Mouse (Mus musculus) MEL (cell line): ENCODE measurements around the gene Ptger3. TPM values are rescaled to one million over a fixed set of nuclear protein-coding genes. Genes with fewer than 3 reads are reported as not detected.

Experiments used
- DNase-seq: peaks from one replicate; pipeline ENCODE4 v3.0.0; 2011; ENCODE audit warnings: low read depth, low spot score
- H3K27ac ChIP-seq: 2 replicates; pipeline ENCODE4 v1.5.1; 2012; ENCODE audit warnings: low read depth, mild to moderate bottlenecking, control low read depth, low read length, moderate library complexity; ENCODE audit not compliant: control insufficient read depth
- H3K27me3 ChIP-seq, 2 experiments: fragments of 150-350 bp in 1 of 2; sonication (generic) in 1 of 2; 2 replicates each; pipeline ENCODE4 v1.6.1; 2012; ENCODE audit warnings: low read length in 2 of 2, mild to moderate bottlenecking in 2 of 2, improper control_type of control experiment in 1 of 2, moderate library complexity in 1 of 2; ENCODE audit not compliant: insufficient read depth in 2 of 2, control insufficient read depth in 1 of 2
- H3K36me3 ChIP-seq, 2 experiments: 2 replicates each; pipeline ENCODE4 v1.6.1; 2012 to 2014; ENCODE audit warnings: low read length in 2 of 2, improper control_type of control experiment in 1 of 2, inconsistent platforms in 1 of 2, mild to moderate bottlenecking in 1 of 2; ENCODE audit not compliant: insufficient read depth in 2 of 2, control insufficient read depth in 1 of 2
- H3K4me1 ChIP-seq, 2 experiments: fragments of 150-350 bp in 1 of 2; sonication (generic) in 1 of 2; 2 replicates each; pipeline ENCODE4 v1.6.1; 2012; ENCODE audit warnings: low read length in 2 of 2, improper control_type of control experiment in 1 of 2, mild to moderate bottlenecking in 1 of 2; ENCODE audit not compliant: insufficient read depth in 2 of 2, control insufficient read depth in 1 of 2
- H3K4me3 ChIP-seq, 2 experiments: fragments of 150-350 bp in 1 of 2; sonication (generic) in 1 of 2; 2 replicates each; pipeline ENCODE4 v1.5.1; 2012; ENCODE audit warnings: low read depth in 2 of 2, low read length in 2 of 2, mild to moderate bottlenecking in 2 of 2, moderate library complexity in 2 of 2, control low read depth in 1 of 2, improper control_type of control experiment in 1 of 2; ENCODE audit not compliant: control insufficient read depth in 1 of 2, insufficient read depth in 1 of 2
- H3K79me2 ChIP-seq: 2 replicates; pipeline ENCODE4 v1.6.1; 2012; ENCODE audit warnings: mild to moderate bottlenecking, low read length, moderate library complexity; ENCODE audit not compliant: control insufficient read depth, poor library complexity, insufficient read depth
- H3K9ac ChIP-seq: 2 replicates; pipeline ENCODE4 v1.6.1; 2012; ENCODE audit warnings: low read depth, mild to moderate bottlenecking, control low read depth, low read length, moderate library complexity; ENCODE audit not compliant: control insufficient read depth, poor library complexity, severe bottlenecking
- H3K9me3 ChIP-seq: fragments of 150-350 bp; sonication (generic); replicated peaks from 2 replicates; pipeline ENCODE4 v1.6.1; 2012; ENCODE audit warnings: mild to moderate bottlenecking, low read length, improper control_type of control experiment, moderate library complexity; ENCODE audit not compliant: insufficient read depth
- BHLHE40 ChIP-seq: IDR thresholded peaks from 2 replicates; pipeline ENCODE4 v1.6.1; 2012; ENCODE audit warnings: low read depth, mild to moderate bottlenecking, inconsistent platforms, low read length, improper control_type of control experiment, borderline replicate concordance
- CHD1 ChIP-seq: IDR thresholded peaks from 2 replicates; pipeline ENCODE4 v1.6.1; 2012; ENCODE audit warnings: low read depth, mild to moderate bottlenecking, inconsistent platforms, low read length, improper control_type of control experiment
- CHD2 ChIP-seq: IDR thresholded peaks from 2 replicates; pipeline ENCODE4 v1.6.1; 2011; ENCODE audit warnings: low read length, improper control_type of control experiment
- CTCF ChIP-seq, 3 experiments: IDR thresholded peaks in 2 of 3; conservative IDR thresholded peaks in 1 of 3; 2 replicates each; pipeline ENCODE4 v1.5.1; 2011 to 2012; ENCODE audit warnings: low read length in 3 of 3, low read depth in 2 of 3, mild to moderate bottlenecking in 2 of 3, improper control_type of control experiment in 1 of 3, inconsistent platforms in 1 of 3, mixed read lengths in 1 of 3, moderate library complexity in 1 of 3; ENCODE audit not compliant: control insufficient read depth in 1 of 3, insufficient read depth in 1 of 3, poor library complexity in 1 of 3, severe bottlenecking in 1 of 3
- E2F4 ChIP-seq: IDR thresholded peaks from 2 replicates; pipeline ENCODE4 v1.6.1; 2011; ENCODE audit warnings: low read depth, low read length, improper control_type of control experiment, borderline replicate concordance
- EP300 ChIP-seq, 2 experiments: IDR thresholded peaks; 2 replicates each; pipeline ENCODE4 v1.6.1; 2011; ENCODE audit warnings: improper control_type of control experiment in 2 of 2, low read length in 2 of 2, low read depth in 1 of 2, mild to moderate bottlenecking in 1 of 2
- GABPA ChIP-seq: IDR thresholded peaks from 2 replicates; pipeline ENCODE4 v1.6.1; 2012; ENCODE audit warnings: low read depth, mild to moderate bottlenecking, inconsistent platforms, low read length, improper control_type of control experiment, moderate library complexity
- HCFC1 ChIP-seq: IDR thresholded peaks from 2 replicates; pipeline ENCODE4 v1.6.1; 2012; ENCODE audit warnings: low read depth, mild to moderate bottlenecking, inconsistent platforms, low read length, improper control_type of control experiment, moderate library complexity
- JUND ChIP-seq: IDR thresholded peaks from 2 replicates; pipeline ENCODE4 v1.6.1; 2011; ENCODE audit warnings: low read depth, mild to moderate bottlenecking, improper control_type of control experiment, low read length
- MAFK ChIP-seq: IDR thresholded peaks from 2 replicates; pipeline ENCODE4 v1.6.1; 2011; ENCODE audit warnings: low read depth, mild to moderate bottlenecking, low read length, improper control_type of control experiment, borderline replicate concordance
- MXI1 ChIP-seq: IDR thresholded peaks from 2 replicates; pipeline ENCODE4 v1.6.1; 2011; ENCODE audit warnings: mild to moderate bottlenecking, low read depth, low read length, improper control_type of control experiment
- NELFE ChIP-seq: IDR thresholded peaks from 2 replicates; pipeline ENCODE4 v1.6.1; 2011; ENCODE audit warnings: low read depth, low read length, improper control_type of control experiment
- POLR2AphosphoS5 ChIP-seq: IDR thresholded peaks from 2 replicates; pipeline ENCODE4 v1.6.1; 2012; ENCODE audit warnings: low read depth, borderline replicate concordance, mild to moderate bottlenecking, inconsistent platforms, low read length, moderate library complexity, mixed read lengths
- RAD21 ChIP-seq: IDR thresholded peaks from 2 replicates; pipeline ENCODE4 v1.6.1; 2011; ENCODE audit warnings: mild to moderate bottlenecking, low read depth, low read length, improper control_type of control experiment
- RCOR1 ChIP-seq: IDR thresholded peaks from 2 replicates; pipeline ENCODE4 v1.6.1; 2012; ENCODE audit warnings: low read depth, mild to moderate bottlenecking, inconsistent platforms, low read length, improper control_type of control experiment
- SIN3A ChIP-seq: IDR thresholded peaks from 2 replicates; pipeline ENCODE4 v1.6.1; 2012; ENCODE audit warnings: low read length, improper control_type of control experiment, inconsistent platforms
- SMC3 ChIP-seq: IDR thresholded peaks from 2 replicates; pipeline ENCODE4 v1.6.1; 2011; ENCODE audit warnings: low read depth, low read length, improper control_type of control experiment
- TAL1 ChIP-seq: IDR thresholded peaks from 2 replicates; pipeline ENCODE4 v1.6.1; 2012; ENCODE audit warnings: mild to moderate bottlenecking, inconsistent platforms, low read length, moderate library complexity, mixed read lengths
- TCF12 ChIP-seq: IDR thresholded peaks from 2 replicates; pipeline ENCODE4 v1.6.1; 2014; ENCODE audit warnings: low read depth, mild to moderate bottlenecking, inconsistent platforms, low read length, improper control_type of control experiment, moderate library complexity
- USF2 ChIP-seq, 2 experiments: IDR thresholded peaks; 2 replicates each; pipeline ENCODE4 v1.6.1; 2011 to 2012; ENCODE audit warnings: improper control_type of control experiment in 2 of 2, low read length in 2 of 2, borderline replicate concordance in 1 of 2, inconsistent platforms in 1 of 2, low read depth in 1 of 2, mild to moderate bottlenecking in 1 of 2; ENCODE audit not compliant: insufficient read depth in 1 of 2
- ZC3H11A ChIP-seq: IDR thresholded peaks from 2 replicates; pipeline ENCODE4 v1.6.1; 2012; ENCODE audit warnings: low read depth, mild to moderate bottlenecking, inconsistent platforms, low read length, improper control_type of control experiment
- ZKSCAN1 ChIP-seq: IDR thresholded peaks from 2 replicates; pipeline ENCODE4 v1.6.1; 2012; ENCODE audit warnings: low read depth, mild to moderate bottlenecking, inconsistent platforms, low read length, improper control_type of control experiment, moderate library complexity
- ZMIZ1 ChIP-seq: IDR thresholded peaks from 2 replicates; pipeline ENCODE4 v1.6.1; 2012; ENCODE audit warnings: low read depth, mild to moderate bottlenecking, inconsistent platforms, low read length, improper control_type of control experiment, moderate library complexity
- polyA plus RNA-seq, 2 experiments: library from polyadenylated mRNA; stranded (reverse) in 1 of 2; unstranded in 1 of 2; fragments of >175 nt in 1 of 2; fragments of >200 nt in 1 of 2; gene quantifications; 2 replicates each; pipeline versions ENCODE4 v1.2.1 to v1.2.4; 2012; ENCODE audit warnings: low replicate concordance in 2 of 2, low read depth in 1 of 2; ENCODE audit not compliant: insufficient read length in 2 of 2, insufficient read depth in 1 of 2, missing spikeins in 1 of 2
- total RNA-seq: library from RNA; depleted of rRNA; stranded (reverse); fragments of 300-350 nt; gene quantifications from 2 replicates; pipeline ENCODE4 v1.2.3, GENCODE M21; 2012

Gene Ptger3
- total and polyA plus RNA-seq, 3 experiments: 6.8 to 7.0 TPM; not detected in 1

DNA sequence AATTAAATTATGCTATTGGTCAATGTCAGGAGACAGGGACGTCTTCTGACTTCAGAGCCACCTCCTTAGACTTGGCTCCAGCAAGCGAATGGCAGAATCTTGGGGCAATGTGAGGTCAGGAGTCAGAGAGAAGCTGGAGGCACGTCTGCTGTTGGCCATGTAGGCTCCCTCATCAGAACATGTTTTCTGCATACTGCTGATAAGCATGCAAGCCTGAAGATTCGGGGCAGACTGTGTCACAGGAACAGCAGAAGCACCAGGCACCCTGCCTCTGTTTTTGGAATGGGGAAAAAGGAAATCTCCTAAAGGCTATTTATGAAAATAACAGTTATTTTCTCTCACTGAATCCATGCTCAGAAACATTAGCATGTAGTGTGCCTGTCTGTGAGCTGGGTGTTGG is 13.6 kb downstream of the Ptger3 start (continued):
- TF ChIP-seq SIN3A: peak; percentile 54; the same call in 1 of the 2 replicates
- TF ChIP-seq BHLHE40: 0 out of 2 replicates have a peak, but pooled peaks have one; percentile 23
- TF ChIP-seq MAFK: no peak
- TF ChIP-seq CHD1: 0 out of 2 replicates have a peak, but pooled peaks have one; percentile 36

GRCm38 (mm10) chr3:157581755-157582154 is 15.1 kb downstream of the Ptger3 start:
- no peaks in the 10 kb centered on the region for H3K9me3 ChIP-seq
- H3K4me1 ChIP-seq: peaks cover 24 to 39% of the 10 kb centered on the region in 2 experiments
- H3K9ac ChIP-seq: no peak overlapping the region
- H3K27me3 ChIP-seq: no peaks in the 10 kb centered on the region
- no peak overlapping the region for H3K4me3 ChIP-seq
- TF ChIP-seq TCF12 (no peak), RCOR1 (no peak), E2F4 (no peak), TAL1 (no peak), MAFK (no peak), ZKSCAN1 (no peak), NELFE (no peak), POLR2AphosphoS5 (no peak), EP300 (IDR thresholded peaks at IDR 0.05; ENCODE audit: low read depth in 1 of 2, low read length in 2 of 2) (no peak), SMC3 (peak; percentile 50; the same call in 1 of the 2 replicates), ZC3H11A (peak; percentile 43; the same call in 1 of the 2 replicates), CHD2 (no peak), BHLHE40 (no peak), MXI1 (no peak), USF2 (IDR thresholded peaks at IDR 0.05; ENCODE audit: borderline replicate concordance in 1 of 2, insufficient read depth in 1 of 2, low read depth in 1 of 2, low read length in 2 of 2) (no peak), CHD1 (no peak), RAD21 (peak; percentile 33), JUND (no peak), SIN3A (no peak), HCFC1 (no peak), GABPA (no peak), ZMIZ1 (no peak), CTCF (IDR thresholded peaks at IDR 0.05 in 2 of 3, conservative IDR thresholded peaks at IDR 0.05 in 1 of 3; ENCODE audit: control insufficient read depth in 1 of 3, insufficient read depth in 1 of 3, low read depth in 2 of 3, low read length in 3 of 3, poor library complexity in 1 of 3, severe bottlenecking in 1 of 3) (peak; percentile 57 to 65 (median 58))
- TF ChIP-seq, all 39 proteins: peak for 4
- peaks cover 0 to 41% of the 10 kb centered on the region in 2 experiments; a peak in 2 of 4 replicates for H3K36me3 ChIP-seq
- DNase-seq: peak; percentile 51
- H3K79me2 ChIP-seq: no peaks in the 10 kb centered on the region
- no peak overlapping the region for H3K27ac ChIP-seq
